Mouse (Mus musculus) adrenal gland, postnatal 4 days (tissue): Measurements from ENCODE around the gene Slc35e3. TPM values are rescaled to one million over a fixed set of nuclear protein-coding genes. Genes with fewer than 3 reads are reported as not detected.
"Not testable (repeated sequence)": the region's sequence is repeated elsewhere in the genome, so short reads cannot be mapped to it uniquely, and the experiment has no call there.

Experiments
- DNase-seq, 2 experiments: peaks; one replicate each; pipeline ENCODE4 v3.0.0; 2021 to 2022; ENCODE audit warnings: low spot score in 2 of 2, mixed read lengths in 2 of 2
- total RNA-seq, 2 experiments: library from RNA; stranded (reverse); gene quantifications; 2 replicates each; pipeline ENCODE4 v1.2.3; 2021

Slc35e3 gene
- total RNA-seq, 2 experiments from 2014 or later = 15.2 TPM

DNA sequence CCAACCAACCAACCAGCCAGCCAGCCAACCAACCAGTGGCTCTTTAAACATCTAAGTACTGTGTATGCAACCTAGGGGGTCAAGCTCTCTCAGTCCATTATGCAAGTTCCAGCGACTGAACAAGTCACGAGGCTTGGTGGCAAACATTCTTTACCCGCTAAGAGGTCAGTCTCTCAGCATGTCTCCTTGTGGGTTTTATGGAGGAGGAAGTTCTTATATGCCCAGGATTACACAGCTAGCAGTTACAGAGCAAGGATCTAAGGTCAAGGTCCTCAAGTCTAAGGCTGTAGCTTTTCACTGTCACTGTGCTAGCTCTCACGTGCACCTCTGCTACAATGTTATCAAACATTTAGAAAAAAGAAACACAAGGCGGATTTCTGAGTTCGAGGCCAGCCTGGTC lies 18.4 kb upstream of the Slc35e3 start:
- no peak for DNase-seq

DNA sequence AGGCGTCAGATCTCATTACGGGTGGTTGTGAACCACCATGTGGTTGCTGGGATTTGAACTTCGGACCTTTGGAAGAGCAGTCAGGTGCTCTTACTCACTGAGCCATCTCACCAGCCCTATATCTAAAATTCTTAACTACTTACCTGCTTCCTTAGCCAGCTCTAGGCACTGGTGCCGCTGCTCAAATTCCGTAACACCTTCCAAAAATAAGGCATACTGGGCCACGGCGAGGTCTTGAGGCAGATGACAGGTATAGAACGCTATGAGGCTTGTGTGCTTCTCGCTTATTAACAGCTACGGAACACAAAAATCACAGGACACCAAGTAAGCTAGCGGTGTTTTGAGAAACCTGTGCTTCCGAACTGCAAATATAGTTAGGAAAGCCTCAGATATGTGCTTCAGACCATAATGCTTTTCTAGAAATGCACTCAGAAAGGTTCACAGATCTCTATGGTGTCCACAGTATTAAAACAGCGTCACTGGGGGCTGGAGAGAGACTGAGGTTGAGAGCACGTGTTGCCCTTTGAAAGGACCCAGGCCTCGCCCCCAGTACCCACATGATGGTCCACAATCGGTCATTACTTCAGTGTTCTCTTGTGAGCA lies 17.5 kb upstream of the Slc35e3 start:
- DNase-seq = no peak

DNA sequence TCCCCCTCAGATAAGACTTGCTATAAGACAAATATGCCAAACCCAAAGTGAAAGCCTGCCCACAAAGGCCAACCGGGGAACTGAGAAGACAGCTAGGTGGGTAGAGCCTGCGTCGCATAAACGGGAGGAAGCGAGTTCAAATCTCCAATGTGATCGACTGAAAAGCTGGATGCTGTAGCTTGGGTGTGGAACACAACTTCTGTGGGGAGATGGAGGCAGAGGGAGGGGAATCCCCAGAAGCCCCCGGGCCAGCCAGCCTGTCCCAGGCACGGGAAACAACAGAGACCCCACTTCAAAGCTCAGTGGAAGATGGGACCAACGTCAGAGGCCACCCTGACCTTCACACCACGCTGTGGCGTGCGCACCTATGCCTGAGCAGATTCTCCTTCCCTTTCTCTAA lies 16.8 kb upstream of the Slc35e3 start:
- no peak for DNase-seq

DNA sequence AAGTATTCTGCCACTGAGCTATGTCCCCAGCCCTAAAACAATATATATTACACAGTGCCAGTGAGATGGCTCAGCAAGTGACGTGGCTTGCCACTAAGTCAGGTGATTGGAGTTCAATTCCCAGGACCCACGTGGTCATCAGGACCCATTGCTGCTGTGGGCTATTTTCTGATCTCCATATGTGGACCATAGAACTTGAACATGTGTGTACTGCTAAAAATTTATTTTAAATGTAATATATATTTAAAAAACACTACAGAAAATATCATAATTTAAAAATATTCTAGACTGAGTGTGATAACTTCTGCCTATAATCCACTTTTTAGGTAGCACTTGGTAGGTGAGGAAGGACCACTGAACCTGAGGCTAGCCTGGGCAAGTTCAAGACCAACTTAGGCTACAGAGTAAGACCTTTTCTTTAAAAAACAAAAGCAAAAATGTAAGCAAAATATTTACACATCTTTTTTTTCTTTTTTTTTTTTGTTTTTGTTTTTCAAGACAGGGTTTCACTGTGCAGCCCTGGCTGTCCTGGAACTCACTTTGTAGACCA lies 16.2 kb upstream of the Slc35e3 start:
- no peak for DNase-seq

DNA sequence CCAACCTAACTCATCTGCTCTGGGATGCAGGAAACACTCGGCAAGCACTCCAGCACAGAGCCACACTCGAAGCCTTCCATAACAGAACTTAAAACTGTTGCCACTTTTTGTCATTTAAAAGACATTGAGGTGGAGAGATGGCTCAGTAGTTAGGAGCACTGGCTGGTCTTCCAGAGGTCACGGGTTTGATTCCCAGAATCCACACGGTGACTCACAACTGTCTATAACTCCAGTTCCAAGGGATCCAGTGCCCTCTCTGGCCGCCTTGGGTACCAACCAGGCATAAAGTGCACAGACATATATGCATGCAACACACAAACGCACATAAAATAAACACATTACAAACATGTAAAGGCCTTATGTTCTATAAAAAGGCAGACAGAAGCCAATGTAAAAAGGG lies 15.4 kb upstream of the Slc35e3 start:
- DNase-seq = no peak

DNA sequence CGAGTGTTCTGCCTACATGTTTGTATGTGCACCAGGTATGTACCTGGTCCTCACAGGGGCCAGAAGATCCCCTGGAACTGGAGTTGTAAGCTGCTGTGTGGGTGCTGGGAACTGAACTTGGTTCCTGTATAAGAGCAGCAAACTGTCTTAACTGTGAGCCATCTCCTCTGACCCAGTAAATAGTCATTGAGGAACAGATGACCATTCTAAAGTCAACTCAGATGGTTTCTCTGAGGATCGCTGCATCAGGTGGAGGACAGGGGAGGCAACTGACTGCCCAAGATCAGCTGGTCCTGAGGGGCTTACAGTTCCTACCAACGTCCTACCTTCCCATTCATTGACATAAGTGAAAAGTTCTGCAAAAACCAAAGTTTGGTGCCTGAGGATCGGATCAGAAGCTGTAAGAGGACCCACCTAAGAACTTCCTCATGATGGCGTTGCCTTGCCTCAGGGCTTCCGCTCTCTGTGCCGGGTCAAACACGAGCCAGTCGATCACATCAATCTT lies 14.7 kb upstream of the Slc35e3 start:
- DNase-seq = no peak

DNA sequence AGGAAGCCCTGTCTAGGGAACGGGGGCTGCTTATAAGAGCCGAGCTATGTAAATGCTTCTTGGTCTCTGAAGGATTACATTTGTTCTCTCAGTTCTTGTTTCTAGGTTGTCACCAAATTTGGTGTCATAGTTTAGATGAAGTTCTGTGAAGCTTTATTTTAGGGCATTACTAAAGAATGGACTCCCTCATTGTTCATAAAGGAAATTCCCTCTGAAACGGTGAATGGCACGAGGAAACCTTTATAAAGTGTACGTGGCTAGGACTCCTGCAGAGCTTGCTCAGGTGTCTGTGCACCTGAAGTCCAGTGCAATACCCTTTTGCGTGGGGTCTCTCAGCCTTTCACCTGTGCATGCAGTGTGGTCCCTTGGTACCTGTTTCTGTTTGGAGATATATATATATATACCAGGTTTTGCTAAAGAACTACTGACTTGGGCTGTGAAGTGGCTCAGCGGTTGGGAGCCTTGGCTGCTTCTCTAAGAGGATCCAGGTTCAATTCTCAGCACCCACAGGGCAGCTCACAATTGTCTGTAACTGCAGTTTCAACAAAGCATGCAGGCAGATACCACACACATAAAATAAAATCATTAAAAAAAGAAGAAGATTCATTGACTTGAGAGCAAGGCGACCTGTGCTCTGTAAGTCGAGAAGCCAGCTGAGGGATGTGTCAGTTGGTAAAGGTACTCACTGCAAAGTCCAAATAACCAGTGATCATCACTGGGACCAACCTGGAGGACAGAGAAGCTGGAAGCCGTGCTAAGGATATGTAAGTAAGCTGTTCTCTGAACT lies 13.9 kb upstream of the Slc35e3 start:
- DNase-seq = no peak

DNA sequence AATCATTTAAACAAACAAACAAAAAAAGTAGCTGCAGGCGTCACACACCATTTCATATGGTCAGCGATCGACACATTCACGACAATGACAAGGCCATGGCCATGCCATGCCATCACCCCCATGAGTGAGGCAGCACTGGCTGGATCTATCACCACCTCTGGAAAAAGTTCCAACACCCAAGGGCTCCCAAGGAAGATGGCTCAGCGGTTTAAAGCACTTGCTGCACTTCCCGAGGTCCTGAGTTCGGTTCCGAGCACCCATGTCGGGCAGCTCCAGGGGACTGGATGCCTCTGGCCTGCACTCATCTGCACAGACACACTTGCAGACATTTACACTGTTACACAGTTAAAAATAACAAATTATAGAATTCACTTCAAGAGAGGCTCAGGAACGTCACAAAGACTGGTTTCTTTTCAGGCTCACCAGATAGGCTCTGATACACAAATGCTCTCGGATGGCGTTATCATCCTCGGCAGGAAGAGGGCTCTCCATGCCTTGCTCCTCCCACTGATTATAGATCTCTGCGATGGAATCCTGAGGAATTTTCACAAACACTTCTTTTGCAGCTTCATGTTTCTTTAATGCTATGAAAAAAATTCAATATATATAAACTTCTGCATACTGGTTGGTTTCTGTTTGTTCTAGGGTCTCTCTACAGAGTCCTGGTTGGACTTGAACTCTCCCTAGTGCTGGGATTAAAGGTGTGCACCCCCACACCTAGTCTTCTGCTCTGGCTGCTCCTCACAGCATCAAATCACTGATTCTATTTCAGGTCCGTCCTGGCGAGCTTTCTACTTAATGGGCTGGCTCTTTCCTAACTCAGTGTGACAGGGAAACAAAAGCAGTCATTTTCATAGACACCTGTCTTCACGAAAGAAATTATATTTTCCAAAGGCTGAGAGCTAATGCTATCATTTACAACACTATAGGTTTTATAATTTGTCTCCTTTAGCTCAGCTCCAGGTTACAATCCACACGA lies 12.9 kb upstream of the Slc35e3 start:
- DNase-seq = no peak

DNA sequence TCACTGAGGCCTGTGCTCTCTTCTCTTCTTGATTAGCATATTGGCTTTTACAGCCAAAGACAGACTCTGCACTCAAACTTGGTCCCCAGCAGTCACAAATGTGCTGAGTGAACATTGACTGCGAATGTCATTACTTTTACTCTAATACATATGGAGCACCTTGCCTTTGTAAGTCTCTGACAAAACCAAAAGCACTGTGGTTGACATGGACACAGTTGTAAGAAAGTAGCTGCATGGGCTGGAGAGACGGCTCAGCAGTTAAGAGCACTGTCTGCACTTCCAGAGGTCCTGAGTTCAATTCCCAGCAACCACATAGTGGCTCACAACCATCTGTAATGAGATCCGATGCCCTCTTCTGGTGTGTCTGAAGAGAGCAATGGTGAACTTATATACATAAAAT lies 12.2 kb upstream of the Slc35e3 start:
- not testable (repeated sequence) for DNase-seq

DNA sequence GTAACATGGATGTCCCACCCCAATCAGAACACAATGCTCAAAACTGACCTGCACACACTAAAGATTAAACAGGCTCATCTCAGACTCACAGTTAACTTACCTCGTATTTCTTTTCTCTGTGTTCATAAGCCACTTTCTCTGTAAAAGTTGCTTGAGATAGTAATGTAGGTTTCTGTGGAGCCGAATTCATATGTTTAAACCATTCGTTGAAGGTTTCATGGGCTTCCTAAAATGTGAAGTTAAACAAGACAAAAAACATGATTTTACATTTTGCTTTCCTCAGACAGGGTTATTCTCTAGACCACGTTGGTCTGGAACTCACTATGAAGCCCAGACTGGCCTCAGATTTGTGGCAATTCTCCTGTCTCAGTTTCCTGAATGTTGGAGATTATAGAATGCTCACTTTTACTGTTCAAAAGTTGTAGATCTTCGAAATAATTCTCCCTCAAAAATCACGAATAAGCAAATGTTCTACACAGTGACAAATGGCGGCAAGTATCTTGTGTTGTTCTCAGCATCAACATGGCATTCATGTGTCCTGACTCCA lies 11.7 kb upstream of the Slc35e3 start:
- DNase-seq = no peak

DNA sequence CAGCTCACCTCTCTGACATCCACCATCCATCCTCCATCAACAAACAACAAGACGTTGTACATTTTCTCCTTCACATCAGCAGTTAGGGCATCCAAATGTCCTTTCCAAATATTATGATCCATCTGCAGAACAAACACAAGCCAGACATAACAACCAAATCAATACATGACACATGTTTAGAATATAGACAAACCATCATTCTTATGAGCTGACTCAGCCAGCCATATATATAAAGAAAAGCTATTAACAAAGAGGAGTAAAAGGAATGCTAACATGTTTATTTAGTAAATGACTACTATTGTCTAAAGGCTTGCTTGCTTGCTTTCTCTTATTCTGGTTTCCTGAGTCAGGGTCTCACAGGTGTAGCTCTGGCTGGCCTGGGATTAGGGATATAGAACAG lies 11.1 kb upstream of the Slc35e3 start:
- no peak for DNase-seq

DNA sequence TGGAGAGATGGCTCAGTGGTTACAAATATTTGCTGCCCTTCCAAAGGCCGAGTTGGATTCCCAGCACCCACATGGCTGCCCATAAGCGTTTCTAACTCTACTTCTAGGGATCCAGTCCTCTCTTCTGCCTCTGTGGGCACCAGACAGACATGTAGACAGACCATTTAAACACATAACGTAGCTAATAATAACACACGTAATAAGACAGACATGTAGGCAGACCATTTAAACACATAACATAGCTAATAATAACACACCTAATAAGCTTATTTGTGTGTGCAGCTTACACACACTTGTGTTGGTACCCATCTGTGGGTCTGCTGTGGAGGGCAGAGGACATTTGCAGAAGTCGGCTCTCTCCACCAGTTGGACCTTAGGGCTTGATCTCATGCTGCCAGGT lies 10.6 kb upstream of the Slc35e3 start:
- no peak for DNase-seq

DNA sequence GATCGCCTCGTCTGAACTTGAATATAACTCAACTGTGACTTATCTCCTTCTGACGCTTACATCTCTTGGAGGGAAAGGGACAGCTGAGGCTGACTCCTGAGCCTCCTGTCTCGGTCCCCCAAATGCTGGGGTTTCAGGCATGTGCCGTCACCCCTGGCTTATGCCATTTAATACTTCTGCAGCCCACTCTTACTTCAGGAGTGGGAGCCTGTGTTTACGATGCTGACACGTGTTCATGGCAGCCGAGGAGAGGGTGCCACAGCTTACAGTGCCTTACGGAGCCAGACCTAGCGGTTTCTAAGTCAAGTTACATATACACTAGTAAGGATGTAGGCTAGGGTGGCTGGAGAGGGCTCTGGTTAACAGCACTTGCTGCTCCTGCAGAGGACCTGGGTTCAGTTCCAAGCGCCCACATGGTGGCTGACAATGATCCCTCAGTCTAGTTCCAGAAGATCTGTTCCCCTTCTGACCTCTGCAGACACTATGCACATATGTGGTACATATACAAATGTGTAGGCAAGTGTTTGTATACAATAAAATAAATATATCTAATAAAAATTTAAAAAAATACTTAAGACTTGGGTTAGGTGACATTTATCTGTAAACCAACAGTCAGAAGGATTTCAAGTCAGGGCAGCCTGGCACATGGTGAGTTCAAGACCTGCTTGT lies 9.8 kb upstream of the Slc35e3 start:
- DNase-seq = no peak

DNA sequence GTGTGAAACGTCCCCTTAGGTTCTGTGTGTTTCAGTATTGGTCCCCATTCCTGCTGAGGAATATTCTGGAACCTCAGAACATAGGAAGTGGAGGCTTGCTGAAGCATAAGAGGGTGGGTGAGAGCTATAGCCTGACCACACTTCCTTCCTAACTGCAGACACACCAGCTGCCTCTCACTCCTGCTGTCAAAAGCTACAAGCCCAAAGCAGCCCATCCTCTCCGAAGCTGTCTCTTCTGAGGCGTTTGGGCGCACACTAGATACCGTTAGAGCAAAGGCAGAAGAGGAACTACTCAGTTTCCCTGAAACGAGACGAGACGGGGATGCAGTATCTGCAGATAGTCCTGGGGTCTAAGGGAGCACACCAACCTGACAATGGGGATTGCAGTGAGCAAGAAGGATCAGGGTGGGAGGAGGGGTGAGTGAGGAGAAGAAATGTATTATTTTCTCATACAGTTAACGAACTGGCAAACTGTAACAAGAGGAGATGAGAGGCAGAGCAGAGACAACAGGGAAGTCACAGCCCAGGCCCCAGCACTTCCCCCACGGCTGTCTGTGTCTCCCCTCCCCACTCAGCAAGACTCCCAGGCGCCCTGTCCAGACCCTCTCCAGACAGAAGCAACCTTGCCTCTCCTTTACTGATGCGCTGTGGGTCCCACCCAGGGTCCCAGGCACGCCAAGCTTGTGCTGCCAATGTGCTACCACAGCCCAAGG lies 9.1 kb upstream of the Slc35e3 start:
- no peak for DNase-seq

DNA sequence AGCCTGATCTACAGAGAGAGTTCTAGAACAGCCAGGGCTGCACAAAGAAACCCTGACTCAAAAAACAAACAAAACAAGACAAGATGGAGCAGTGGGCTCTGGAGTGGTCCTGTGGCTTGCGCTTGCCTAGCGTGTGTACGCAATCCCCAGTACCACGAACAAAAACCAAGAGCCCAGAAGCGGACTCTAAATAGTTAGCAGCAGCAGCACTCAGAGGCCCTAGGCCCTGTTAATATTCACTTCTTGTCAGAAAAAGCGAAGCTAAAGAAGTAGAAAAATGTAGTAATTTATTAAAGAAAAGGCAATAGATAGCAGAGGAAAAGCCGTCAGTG lies 8.4 kb upstream of the Slc35e3 start:
- DNase-seq = no peak

DNA sequence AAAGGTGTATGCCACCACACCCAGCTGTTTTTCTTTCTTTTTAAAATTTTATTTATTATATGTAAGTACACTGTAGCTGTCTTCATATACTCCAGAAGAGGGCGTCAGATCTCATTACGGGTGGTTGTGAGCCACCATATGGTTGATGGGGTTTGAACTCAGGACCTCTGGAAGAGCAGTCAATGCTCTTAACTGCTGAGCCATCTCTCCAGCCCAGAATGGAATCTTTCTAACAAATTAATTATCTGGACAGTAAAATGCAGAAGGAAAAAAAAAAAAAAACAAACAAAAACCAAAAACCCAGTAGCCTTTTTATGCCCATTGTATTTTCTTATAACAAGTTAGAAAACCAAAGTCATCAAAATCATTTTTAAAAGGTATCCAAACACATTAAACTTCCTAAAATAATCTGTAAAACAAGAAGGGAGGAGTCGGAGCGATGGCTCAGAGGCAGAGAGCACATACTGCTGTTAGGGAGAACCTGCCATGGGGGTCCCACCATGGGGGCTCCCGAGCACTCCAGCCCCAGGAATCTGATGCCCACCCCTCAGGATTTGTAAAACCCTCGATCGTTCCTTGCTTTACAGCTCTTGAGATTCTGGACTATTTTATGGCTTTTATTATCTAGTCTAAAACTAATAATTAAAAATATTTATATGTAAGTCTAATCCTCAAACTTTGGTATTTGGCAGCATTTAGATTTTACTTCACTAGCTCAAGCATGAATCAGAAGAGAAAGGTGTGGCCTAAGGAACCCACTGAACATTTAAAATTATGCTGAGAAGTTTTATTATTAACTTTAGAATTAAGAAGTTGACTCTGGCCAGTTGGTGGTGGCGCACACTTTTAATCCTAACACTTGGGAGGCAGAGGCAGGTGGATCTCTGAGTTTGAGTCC lies 7.8 kb upstream of the Slc35e3 start:
- no peak for DNase-seq

DNA sequence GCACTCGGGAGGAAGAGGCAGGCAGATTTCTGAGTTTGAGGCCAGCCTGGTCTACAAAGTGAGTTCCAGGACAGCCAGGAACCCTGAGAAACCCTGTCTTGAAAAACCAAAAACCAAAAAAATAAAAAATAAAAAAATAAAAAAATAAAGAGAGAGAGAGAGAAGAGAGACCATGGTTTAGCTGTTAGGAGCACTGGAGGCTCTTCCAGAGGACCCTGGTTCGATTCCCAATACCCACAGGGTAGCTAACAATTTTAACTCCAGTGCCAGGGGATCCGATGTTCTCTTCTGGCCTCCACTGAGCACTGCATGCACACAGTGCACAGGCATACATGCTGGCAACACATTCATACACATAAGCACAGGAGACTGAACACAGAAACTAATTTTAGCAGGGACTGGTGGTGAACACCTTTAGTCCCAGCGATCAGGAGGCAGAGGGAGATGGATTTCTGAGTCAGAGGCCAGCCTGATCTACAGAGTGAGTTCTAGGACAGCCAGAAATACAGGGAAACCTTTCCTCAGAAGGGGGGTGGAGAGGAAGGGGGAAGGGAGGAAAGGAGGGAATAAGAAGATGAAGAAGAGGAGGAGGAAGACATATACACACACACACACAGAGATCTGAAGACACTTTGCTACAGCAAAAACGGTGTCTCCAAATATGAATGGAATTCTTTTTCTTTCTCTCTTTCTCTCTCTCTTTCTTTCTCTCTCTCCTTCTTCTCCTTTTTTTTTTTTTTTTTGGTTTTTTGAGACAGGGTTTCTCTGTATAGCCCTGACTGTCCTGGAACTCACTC lies 6.9 kb upstream of the Slc35e3 start:
- no peak for DNase-seq

DNA sequence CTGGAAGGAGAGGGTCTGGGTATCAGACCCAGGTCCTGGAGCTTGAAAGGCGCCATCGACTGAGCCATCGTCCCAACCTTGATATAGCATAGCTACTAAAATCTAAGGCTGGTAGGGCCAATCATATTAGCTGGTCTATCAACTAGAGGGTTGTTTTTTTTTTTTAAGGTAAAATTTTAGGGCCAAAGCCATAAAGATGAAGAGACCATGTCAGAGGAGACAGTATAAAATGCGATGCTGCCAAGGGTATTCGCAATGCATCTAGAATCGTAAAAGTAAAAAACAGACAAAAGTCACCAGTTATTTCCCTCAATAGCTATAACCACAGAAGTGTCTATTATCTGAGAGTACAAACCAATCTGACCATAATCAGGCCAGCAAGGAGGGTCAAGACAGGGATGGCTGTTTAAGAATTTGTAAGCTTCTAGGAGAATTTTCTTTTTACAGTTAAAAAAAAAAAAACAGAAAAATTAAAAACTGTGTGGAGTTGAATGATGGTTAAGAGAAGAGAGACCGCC lies 6.2 kb upstream of the Slc35e3 start:
- DNase-seq = no peak
